Mouse (Mus musculus) G1E (cell line): ENCODE data around the gene Rere.

Experiments used
- CTCF ChIP-seq: IDR thresholded peaks from 2 replicates; pipeline ENCODE4 v1.5.1; 2012; ENCODE audit warnings: low read depth, low read length, inconsistent platforms, mixed read lengths
- GATA1 ChIP-seq: IDR thresholded peaks from 2 replicates; pipeline ENCODE4 v1.6.1; 2012; ENCODE audit warnings: borderline replicate concordance, low read length, inconsistent platforms, mixed read lengths
- POLR2AphosphoS5 ChIP-seq: IDR thresholded peaks from 2 replicates; pipeline ENCODE4 v1.6.1; 2012; ENCODE audit warnings: low read depth, low read length, inconsistent platforms; ENCODE audit not compliant: insufficient replicate concordance

GRCm38 (mm10) chr4:150559514-150559913 is 278.1 kb downstream of the Rere start:
- TF ChIP-seq CTCF = no peak
- TF ChIP-seq GATA1 = no peak
- TF ChIP-seq POLR2AphosphoS5 = no peak
